Mouse (Mus musculus): ENCODE data around the gene Golt1a.

Golt1a gene

DNA sequence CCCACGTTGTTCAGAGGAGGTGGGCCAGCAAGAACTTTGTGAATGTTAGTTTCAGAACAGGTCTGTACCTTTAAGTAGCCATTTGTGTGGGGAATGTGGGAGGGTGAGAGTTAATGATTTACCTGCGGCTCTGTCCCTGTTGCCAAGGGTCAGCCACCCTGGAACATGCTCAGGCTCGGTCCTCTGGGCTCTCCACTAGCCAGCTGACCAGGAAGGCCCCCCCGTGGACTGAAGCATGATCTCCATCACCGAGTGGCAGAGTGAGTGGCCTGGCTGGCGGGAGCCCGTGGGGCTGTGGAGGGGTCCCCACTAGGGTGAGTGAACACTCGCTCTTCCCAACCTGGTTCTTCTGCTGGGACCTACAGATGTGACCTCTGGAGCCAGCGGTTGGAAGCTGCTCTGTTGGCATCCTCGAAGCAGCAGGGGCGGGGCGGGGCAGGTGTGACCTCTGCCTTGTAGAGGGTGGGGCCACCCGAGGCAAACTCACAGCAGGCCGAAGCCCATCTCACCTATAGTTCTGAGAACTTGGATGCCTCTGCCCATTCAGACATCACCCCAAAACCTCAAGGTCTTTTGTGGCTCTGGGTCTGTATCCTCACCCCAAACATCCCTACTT is at the start of gene Golt1a:
Gene Golt1a, plus strand, starts transcription at position 149 of the 616 bp plus-strand sequence.
- peak in 1 of 2 experiments; percentile 49 for DNase-seq (ENCODE audit: low spot score in 2 of 2)

- DNase-seq (ENCODE audit: low spot score in 2 of 2): no peak
Observed at GRCm38 (mm10) chr1:133262628-133263027, 47.0 kb upstream of the Golt1a start.

DNA sequence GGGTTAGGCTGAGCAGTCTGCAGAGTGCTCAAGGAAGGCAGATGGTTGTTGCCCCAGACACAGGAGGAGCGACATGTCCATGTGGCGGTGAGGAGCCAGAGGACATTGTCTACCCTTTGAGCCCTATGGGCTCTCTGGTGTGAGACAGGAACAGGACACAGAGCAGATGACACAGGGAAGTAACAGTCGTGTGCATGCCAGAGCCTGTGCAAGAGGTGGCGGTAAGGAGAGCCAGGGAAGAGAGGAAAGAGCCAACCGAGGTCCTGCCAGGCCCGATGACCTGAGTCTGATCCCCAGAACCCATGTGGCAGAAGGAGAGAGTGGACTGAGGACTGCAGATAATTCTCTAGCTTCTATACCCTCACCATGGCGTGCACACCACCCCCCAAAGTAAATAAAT is 46.5 kb upstream of the Golt1a start:
- no peak for DNase-seq (ENCODE audit: low spot score in 2 of 2)

DNA sequence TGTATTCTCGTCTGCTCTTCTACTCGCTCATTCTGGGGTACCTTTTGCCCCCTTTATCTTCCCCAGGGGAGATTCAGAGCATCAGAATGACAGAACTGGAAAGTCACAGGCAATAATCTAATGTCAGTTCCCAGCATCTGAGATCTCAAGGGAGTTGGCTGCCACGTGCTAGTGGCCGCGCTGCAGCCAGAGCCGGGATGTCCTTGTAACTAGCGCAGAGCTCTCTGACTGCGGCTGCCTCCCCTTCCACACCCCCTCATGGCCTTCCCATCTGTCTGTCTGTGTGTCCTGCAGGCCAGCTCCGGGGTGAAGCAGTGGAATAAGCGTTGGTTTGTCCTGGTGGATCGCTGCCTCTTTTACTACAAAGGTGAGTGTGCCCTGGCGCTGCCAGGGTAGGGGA is 45.2 kb upstream of the Golt1a start:
- no peak for DNase-seq (ENCODE audit: low spot score in 2 of 2)

GRCm38 (mm10) chr1:133265114-133265766 is 44.4 kb upstream of the Golt1a start:
- DNase-seq (ENCODE audit: low spot score in 2 of 2): peak; percentile 60 to 65

- DNase-seq (ENCODE audit: low spot score in 2 of 2): no peak
Observed at GRCm38 (mm10) chr1:133267094-133267493, 42.5 kb upstream of the Golt1a start.

DNA sequence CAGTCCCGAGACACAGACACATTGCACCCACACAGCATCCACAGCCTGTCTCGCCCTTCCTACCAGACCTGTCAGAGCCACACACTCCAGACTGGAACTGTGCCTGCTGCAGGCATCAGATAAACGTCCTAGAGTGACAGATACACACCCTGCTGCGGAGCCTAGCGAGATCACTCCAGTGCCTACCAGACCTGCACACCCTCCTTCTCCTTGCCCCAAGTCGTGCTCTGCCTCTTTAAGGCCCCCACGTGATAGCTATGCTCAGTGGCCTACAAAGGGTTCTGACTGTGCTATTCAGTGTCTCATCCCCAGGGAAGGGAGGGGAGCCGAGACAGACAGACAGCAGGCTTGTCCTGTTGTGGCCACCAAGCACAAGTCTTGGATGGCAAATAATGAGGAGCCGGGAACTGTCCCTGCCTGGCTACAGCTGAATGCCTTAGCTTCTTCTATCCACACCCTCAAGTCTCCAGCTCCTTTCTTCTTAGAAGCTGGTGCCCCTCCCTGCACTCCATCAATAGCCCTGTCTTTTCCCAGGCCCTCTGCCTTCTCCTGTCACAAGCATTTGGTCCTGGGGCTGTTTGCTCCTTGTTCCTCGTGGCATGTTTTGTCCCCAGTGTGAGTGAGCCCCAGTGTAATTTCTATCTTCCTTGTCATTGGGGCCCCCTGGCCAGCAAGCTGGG is 41.6 kb upstream of the Golt1a start:
- DNase-seq (ENCODE audit: low spot score in 2 of 2): no peak

- no peak for DNase-seq (ENCODE audit: low spot score in 2 of 2)
Observed at GRCm38 (mm10) chr1:133268503-133268902, 41.1 kb upstream of the Golt1a start.

GRCm38 (mm10) chr1:133270336-133270735 is 39.3 kb upstream of the Golt1a start:
- no peak for DNase-seq (ENCODE audit: low spot score in 2 of 2)

- no peak for DNase-seq (ENCODE audit: low spot score in 2 of 2)
Observed at GRCm38 (mm10) chr1:133274163-133274562, 35.4 kb upstream of the Golt1a start.

DNA sequence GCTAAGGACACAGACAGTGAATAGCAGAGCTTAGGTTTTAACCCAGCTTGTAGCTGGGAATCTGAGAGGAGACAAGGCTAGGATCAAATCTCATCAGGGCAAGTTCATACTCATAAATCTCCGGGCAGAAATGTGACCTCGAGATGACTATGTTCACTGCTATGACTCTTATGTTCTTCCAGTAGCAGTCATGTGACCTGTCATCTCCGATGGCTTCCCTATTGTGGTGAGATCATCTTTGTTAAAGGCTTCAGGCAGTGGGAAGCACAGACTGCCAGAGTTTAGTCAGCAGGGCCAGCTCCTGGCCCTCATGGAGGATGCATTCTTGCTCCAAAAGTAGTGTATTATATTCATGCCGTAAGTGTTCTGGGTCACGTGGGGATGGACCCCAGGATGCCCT is 32.6 kb upstream of the Golt1a start:
- no peak for DNase-seq (ENCODE audit: low spot score in 2 of 2)

DNA sequence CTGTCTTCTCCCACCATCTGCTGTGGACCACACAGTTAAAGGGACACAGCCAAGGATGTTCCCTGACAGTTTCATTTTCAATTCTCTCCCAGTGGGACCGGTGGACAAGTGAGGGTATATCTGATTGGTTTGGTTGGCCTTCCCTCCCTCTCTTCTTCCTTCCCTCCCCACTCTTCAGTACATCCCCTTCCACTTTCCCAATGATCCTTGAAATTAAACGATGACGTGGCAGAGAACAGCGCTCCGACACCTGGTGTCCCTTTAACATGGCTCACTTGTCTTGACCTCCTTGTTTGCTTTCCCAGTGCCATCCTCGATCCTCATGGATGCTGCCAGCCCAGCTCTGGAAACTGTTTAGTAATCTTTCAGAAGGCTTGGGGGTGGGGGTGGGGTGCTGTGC is 31.1 kb upstream of the Golt1a start:
- no peak for DNase-seq (ENCODE audit: low spot score in 2 of 2)

DNA sequence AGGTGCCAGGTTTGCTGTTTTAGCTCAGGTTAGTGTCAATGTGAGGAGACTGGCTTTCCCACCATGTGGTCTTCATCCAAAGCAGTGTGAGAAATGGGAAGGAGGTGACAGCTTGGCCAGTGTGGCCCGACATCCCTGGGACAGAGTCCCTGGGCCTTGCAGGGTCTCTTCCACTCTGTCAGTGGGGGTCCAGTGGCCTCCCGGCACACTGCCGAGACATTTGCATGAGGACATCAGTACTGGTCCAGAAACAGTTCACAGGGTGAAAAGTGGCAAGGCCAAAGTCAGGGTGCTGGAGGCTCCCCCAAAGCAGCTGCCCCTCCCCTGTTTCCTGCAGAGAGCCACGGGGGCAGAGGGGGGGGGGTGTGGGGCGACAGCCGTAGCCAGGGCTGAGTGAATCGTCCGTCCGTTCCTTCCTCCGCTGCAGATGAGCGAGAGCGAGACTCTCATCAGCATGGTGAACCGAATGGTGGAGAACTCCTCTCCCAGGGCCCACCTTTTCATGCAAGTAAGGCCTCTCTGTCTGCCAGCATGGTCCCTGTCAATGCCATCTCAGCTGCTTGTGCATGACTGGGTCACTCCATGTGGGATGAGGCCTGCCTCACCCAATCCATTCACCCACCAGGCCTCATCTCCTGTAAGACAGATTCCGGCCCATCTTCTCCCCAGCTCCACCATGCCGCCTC is 30.5 kb upstream of the Golt1a start:
- DNase-seq (ENCODE audit: low spot score in 2 of 2): no peak

- no peak for DNase-seq (ENCODE audit: low spot score in 2 of 2)
Observed at GRCm38 (mm10) chr1:133279632-133280093, 29.9 kb upstream of the Golt1a start.

DNA sequence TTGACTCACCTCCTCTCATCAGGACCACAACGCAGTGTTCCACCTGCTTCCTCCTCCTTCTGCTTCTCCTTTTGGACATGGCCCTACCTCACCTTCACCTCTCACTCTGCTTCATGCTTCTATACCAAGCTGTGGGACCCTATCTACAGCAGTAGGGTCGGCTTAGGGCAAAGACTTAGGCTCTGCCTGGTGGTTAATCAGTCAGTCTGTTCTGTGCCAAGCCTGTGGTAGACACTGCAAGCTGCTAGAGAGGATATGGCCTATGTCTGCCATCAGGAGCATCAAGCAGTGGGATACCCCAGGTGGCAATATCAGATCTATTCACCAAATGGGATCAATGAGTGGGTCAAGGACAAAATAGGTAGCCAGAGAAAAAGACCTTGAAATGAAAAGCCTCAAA is 29.1 kb upstream of the Golt1a start:
- no peak for DNase-seq (ENCODE audit: low spot score in 2 of 2)

DNA sequence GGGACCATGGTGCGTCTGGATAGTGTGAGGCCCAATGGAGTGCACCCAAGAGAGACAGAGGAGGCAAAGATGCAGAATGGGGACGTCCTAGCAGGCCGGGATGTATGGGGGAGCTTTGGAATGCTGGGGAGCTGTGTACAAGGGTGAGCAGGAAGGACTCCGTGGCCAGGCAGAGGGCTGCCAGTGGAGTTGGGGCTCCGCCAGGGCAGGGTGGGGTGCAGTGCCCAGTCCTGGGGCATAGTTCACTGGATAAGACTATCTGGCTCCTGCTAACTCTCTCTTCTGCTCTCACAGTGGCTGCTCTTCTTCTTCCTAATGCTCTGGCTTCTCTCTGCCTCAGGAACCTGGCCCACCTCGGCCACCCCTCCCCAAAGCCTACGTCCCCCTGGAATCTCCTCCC is 23.7 kb upstream of the Golt1a start:
- DNase-seq (ENCODE audit: low spot score in 2 of 2): no peak

GRCm38 (mm10) chr1:133287051-133287450 is 22.5 kb upstream of the Golt1a start:
- DNase-seq (ENCODE audit: low spot score in 2 of 2): no peak

- DNase-seq (ENCODE audit: low spot score in 2 of 2): no peak
Observed at GRCm38 (mm10) chr1:133287880-133288279, 21.7 kb upstream of the Golt1a start.

DNA sequence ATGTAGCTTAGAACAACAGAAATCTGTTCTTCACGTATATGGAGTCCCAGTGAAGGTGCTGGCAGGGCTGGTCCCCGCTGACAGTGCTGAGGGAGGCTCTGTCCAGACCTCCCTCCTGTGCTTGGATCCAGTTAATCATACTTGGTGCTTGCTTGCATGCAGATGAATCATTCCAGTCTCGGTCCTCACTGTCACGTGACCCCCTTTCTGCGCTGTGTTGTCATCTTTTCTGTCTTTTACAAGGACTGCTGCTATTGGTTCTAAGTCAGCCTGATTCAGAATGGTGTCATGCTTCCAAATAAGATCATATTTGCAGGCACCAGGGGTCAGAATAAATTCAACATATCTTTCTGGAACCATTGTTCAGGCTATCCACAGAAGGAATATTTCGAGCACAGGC is 17.7 kb upstream of the Golt1a start:
- DNase-seq (ENCODE audit: low spot score in 2 of 2): no peak

DNA sequence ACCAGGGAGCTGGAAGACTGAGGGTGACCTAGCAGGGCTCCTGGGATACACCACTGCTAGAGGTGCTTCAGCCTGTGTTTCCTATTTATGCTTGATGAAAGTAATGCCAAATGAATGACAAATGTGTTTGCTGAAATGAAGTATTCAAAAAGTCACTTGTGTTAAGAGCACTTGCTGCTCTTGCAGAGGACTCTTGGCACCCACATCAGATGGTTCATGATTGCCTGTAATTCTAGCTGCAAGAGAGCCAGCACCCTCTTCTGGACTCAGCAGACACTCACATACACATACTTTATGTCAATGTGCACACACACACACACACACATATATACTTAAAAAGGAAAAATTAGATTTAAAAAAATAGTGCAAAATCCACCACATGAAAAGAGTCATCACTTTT is 17.0 kb upstream of the Golt1a start:
- no peak for DNase-seq (ENCODE audit: low spot score in 2 of 2)

DNA sequence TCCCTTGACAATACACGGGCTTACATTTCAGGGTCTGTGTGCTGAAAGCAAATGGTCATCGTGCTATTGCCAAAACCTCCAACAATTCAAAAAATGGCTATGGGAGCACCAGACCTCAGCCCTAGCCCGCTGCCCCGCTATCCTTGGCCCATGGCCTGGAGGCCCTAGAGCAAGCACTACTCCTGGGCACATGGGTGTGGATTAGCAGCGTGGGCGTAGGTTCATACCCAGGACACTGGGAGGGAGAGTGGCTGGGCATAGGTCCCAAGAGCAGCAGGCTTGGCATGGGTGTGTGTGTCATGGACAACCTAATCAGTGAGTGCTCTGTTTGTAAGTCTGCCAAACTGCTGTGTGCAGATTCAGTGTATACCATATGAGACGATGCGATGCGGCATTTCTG is 13.2 kb upstream of the Golt1a start:
- peak in 1 of 2 experiments; percentile 20 for DNase-seq (ENCODE audit: low spot score in 2 of 2)

DNA sequence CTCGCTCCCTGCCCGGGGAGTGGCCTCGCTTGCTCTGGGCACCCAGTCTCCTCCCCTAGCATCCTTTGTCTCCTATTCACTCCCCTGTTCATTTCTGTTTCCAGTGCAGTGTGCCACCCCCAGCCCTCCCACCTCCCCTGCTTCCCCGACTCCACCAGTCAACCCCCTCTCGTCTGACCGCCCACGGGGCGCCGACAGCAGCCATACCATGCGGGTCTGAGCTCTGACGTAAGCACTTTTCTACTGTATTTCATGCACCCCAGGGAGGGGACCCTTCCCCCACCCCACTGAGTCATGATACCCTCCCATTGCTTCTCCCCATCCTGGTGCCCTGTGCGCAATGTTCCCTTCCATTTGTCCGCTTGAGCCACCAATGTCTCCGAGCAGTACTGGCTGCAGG is 10.8 kb upstream of the Golt1a start:
- no peak for DNase-seq (ENCODE audit: low spot score in 2 of 2)
